Mouse (Mus musculus): ENCODE data around the gene Stag1.
A peak's percentile ranks its signal among the peaks of the same experiment; 100 is the strongest.

Gene Stag1

GRCm38 (mm10) chr9:100644071-100644771 is 46.6 kb downstream of the Stag1 start:
- peak; percentile 19; the same call in 1 of the 2 replicates for TF ChIP-seq GATA4 (IDR thresholded peaks at IDR 0.05; ENCODE audit: insufficient replicate concordance, low read length)

GRCm38 (mm10) chr9:100645026-100645940 is 47.7 kb downstream of the Stag1 start:
- TF ChIP-seq GATA4 (IDR thresholded peaks at IDR 0.05; ENCODE audit: insufficient replicate concordance, low read length) = no peak

- no peak for TF ChIP-seq GATA4 (IDR thresholded peaks at IDR 0.05; ENCODE audit: insufficient replicate concordance, low read length)
Measured at GRCm38 (mm10) chr9:100646276-100646675, 48.7 kb downstream of the Stag1 start.

- no peak for TF ChIP-seq GATA4 (IDR thresholded peaks at IDR 0.05; ENCODE audit: insufficient replicate concordance, low read length)
Measured at GRCm38 (mm10) chr9:100647774-100648323, 50.3 kb downstream of the Stag1 start.

GRCm38 (mm10) chr9:100654104-100654503 is 56.5 kb downstream of the Stag1 start:
- no peak for TF ChIP-seq GATA4 (IDR thresholded peaks at IDR 0.05; ENCODE audit: insufficient replicate concordance, low read length)

GRCm38 (mm10) chr9:100656058-100656457 is 58.5 kb downstream of the Stag1 start:
- no peak for TF ChIP-seq GATA4 (IDR thresholded peaks at IDR 0.05; ENCODE audit: insufficient replicate concordance, low read length)

GRCm38 (mm10) chr9:100660587-100660986 is 63.0 kb downstream of the Stag1 start:
- TF ChIP-seq GATA4 (IDR thresholded peaks at IDR 0.05; ENCODE audit: insufficient replicate concordance, low read length) = no peak

- TF ChIP-seq GATA4 (IDR thresholded peaks at IDR 0.05; ENCODE audit: insufficient replicate concordance, low read length) = no peak
Measured at GRCm38 (mm10) chr9:100663473-100664134, 66.0 kb downstream of the Stag1 start.

GRCm38 (mm10) chr9:100670151-100670550 is 72.6 kb downstream of the Stag1 start:
- TF ChIP-seq GATA4 (IDR thresholded peaks at IDR 0.05; ENCODE audit: insufficient replicate concordance, low read length) = no peak

- no peak for TF ChIP-seq GATA4 (IDR thresholded peaks at IDR 0.05; ENCODE audit: insufficient replicate concordance, low read length)
Measured at GRCm38 (mm10) chr9:100679036-100679435, 81.4 kb downstream of the Stag1 start.

- TF ChIP-seq GATA4 (IDR thresholded peaks at IDR 0.05; ENCODE audit: insufficient replicate concordance, low read length) = no peak
Measured at GRCm38 (mm10) chr9:100682285-100682684, 84.7 kb downstream of the Stag1 start.

GRCm38 (mm10) chr9:100685769-100686487 is 88.3 kb downstream of the Stag1 start:
- no peak for TF ChIP-seq GATA4 (IDR thresholded peaks at IDR 0.05; ENCODE audit: insufficient replicate concordance, low read length)

- no peak for TF ChIP-seq GATA4 (IDR thresholded peaks at IDR 0.05; ENCODE audit: insufficient replicate concordance, low read length)
Measured at GRCm38 (mm10) chr9:100689765-100690316, 92.2 kb downstream of the Stag1 start.

- no peak for TF ChIP-seq GATA4 (IDR thresholded peaks at IDR 0.05; ENCODE audit: insufficient replicate concordance, low read length)
Measured at GRCm38 (mm10) chr9:100692239-100692638, 94.6 kb downstream of the Stag1 start.

Data from liver, adult (tissue).